Mouse (Mus musculus): ENCODE measurements around the gene Efl1.
A peak's percentile ranks its signal among the peaks of the same experiment; 100 is the strongest.

Gene Efl1

GRCm38 (mm10) chr7:82811140-82811851, 162.9 kb downstream of the Efl1 start:
- DNase-seq (ENCODE audit: low read depth, low spot score): peak; percentile 24

GRCm38 (mm10) chr7:82812186-82813155, 164.1 kb downstream of the Efl1 start:
- peak; percentile 78 for DNase-seq (ENCODE audit: low read depth, low spot score)

GRCm38 (mm10) chr7:82819541-82819940, 171.1 kb downstream of the Efl1 start:
- no peak for DNase-seq (ENCODE audit: low read depth, low spot score)

- no peak for DNase-seq (ENCODE audit: low read depth, low spot score)
These were observed 172.2 kb downstream of the Efl1 start for GRCm38 (mm10) chr7:82820661-82821060.

GRCm38 (mm10) chr7:82821501-82821900, 173.1 kb downstream of the Efl1 start:
- DNase-seq (ENCODE audit: low read depth, low spot score): no peak

GRCm38 (mm10) chr7:82822528-82822927, 174.1 kb downstream of the Efl1 start:
- peak; percentile 83 for DNase-seq (ENCODE audit: low read depth, low spot score)

All from R1 (cell line).